Comparison of ENCODE assay signal across 28 mouse cellular contexts in the genomic region with DNA sequence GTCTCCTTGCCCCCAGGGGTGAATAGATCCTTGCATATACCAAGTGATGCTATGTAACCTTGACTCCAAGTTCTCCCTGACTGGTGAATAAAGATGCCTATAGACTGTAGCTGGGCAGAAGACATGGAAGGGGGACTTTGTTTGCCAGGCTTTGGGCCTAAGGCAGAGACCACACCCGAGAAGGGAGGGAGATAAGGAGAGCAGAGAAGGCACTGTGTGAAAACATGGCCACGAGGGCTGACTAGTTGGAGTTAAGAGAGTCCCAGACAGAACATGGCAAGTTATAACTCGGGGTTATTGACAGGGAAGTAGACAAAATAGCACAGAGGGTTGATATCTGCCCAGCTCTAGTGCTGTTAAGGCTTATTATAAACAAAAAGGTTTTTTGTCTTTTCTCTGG. TPM values are rescaled to one million over a fixed set of nuclear protein-coding genes. Genes with fewer than 3 reads are reported as not detected.
"Had no signal": no experiment of that assay in that cellular context is flagged by ENCODE, and none has a peak within 500 bp of the region (broad histone marks: within the 10 kb centered on the region; RNA-seq: fewer than 3 reads in every experiment).

No protein-coding gene starts in this region.

- H3K4me1 ChIP-seq: kidney, embryonic 15.5 days; stomach, embryonic 15.5 days had no signal

- H3K9ac ChIP-seq: kidney, embryonic 15.5 days; liver, embryonic 12.5 days; lung, embryonic 14.5 days; stomach, embryonic 15.5 days had no signal

- H3K27ac ChIP-seq: kidney, embryonic 15.5 days; liver, embryonic 12.5 days; macrophage; stomach, embryonic 15.5 days had no signal

- ATAC-seq: inflammation-experienced regulatory T-cells, adult 6 months; liver, embryonic 12.5 days; lung, postnatal 0 days had no signal

- H3K36me3 ChIP-seq: kidney, embryonic 15.5 days; liver, embryonic 12.5 days; stomach, embryonic 15.5 days had no signal

- H3K9me3 ChIP-seq: kidney, embryonic 15.5 days; liver, embryonic 12.5 days; stomach, embryonic 15.5 days had no signal

- H3K4me2 ChIP-seq: kidney, embryonic 15.5 days; liver, embryonic 12.5 days; lung, embryonic 14.5 days; midbrain, embryonic 11.5 days; stomach, embryonic 15.5 days had no signal

- DNase-seq: kidney, adult 11 months; kidney, adult 8-10 months; kidney, postnatal 10 days; kidney, postnatal 36 days; layer of hippocampus, adult 9-11 months; lung, embryonic 14.5 days; midbrain, embryonic 14.5 days; right cerebral cortex, adult 18-20 months; right cerebral cortex, postnatal 14 days; right cerebral cortex, postnatal 4 days; spleen, adult 18-20 months; thymus, postnatal 25 days had no signal

- H3K4me3 ChIP-seq: kidney, embryonic 15.5 days; liver, embryonic 12.5 days; megakaryocyte, embryonic 14.5 days; stomach, embryonic 15.5 days had no signal

- H3K27me3 ChIP-seq: kidney, embryonic 15.5 days; liver, embryonic 12.5 days; megakaryocyte, embryonic 14.5 days; stomach, embryonic 15.5 days had no signal

RNA-seq across cellular contexts. Expression of a gene that starts 4.2 kb away (rescaled TPM):
- total RNA-seq: layer of hippocampus, postnatal 25 days; left cerebral cortex, adult 18-20 months; left cerebral cortex, postnatal 10 days; left cerebral cortex, postnatal 36 days; midbrain, postnatal 0 days had no signal
- polyA plus RNA-seq: inflammation-experienced regulatory T-cells, adult 6 months; kidney, embryonic 15.5 days; limb, embryonic 11.5 days; liver, embryonic 12.5 days; liver, embryonic 16.5 days; lung, embryonic 14.5 days; macrophage; midbrain, embryonic 11.5 days; midbrain, embryonic 14.5 days; midbrain, postnatal 0 days; neural tube, embryonic 11.5 days had no signal
